Mouse (Mus musculus) layer of hippocampus, adult 8-10 months (tissue): ENCODE measurements around the gene Sap30bp. TPM values are rescaled to one million over a fixed set of nuclear protein-coding genes. Genes with fewer than 3 reads are reported as not detected.

Experiments
- total RNA-seq, 4 experiments: library from RNA; stranded (reverse); gene quantifications; 2 replicates each; pipeline ENCODE4 v1.2.4; 2022

The Sap30bp gene
- total RNA-seq, 4 experiments from 2014 or later: 39.7 to 60.3 (median 44.3) TPM

Other genes with a start within 250 kb of the Sap30bp start
- 100 to 1,000 TPM; 179 to 220 (median 196) TPM for gene Grb2, start 224.7 kb upstream of the Sap30bp start, total RNA-seq
- gene Tmem94, start 167.8 kb upstream of the Sap30bp start, total RNA-seq: 10 to 100 TPM; 49.7 to 64.2 (median 52.3) TPM
- gene Caskin2, start 119.6 kb upstream of the Sap30bp start, total RNA-seq: 10 to 100 TPM; 17.1 to 21.7 (median 20.0) TPM
- gene Tsen54, start 118.6 kb upstream of the Sap30bp start, total RNA-seq: 10 to 100 TPM; 12.5 to 18.7 (median 16.9) TPM
- 1 to 10 TPM; 1.6 to 4.2 (median 2.4) TPM for gene Llgl2, start 109.2 kb upstream of the Sap30bp start, total RNA-seq
- 1 to 10 TPM in 1 of 4 experiments, under 1 TPM in 3; 0.11 to 1.2 (median 0.56) TPM for gene Myo15b, start 74.9 kb upstream of the Sap30bp start, total RNA-seq
- under 1 TPM; 0.57 to 0.96 (median 0.66) TPM for gene Smim5, start 33.3 kb upstream of the Sap30bp start, total RNA-seq
- not detected for gene Smim6, start 21.3 kb upstream of the Sap30bp start, total RNA-seq
- gene Recql5, start 195 bp downstream of the Sap30bp start, total RNA-seq: 10 to 100 TPM; 27.4 to 32.5 (median 30.3) TPM
- 10 to 100 TPM in 3 of 4 experiments, 1 to 10 TPM in 1; 6.7 to 13.0 (median 11.3) TPM for gene Itgb4, start 41.4 kb downstream of the Sap30bp start, total RNA-seq
- 10 to 100 TPM; 11.6 to 20.7 (median 16.1) TPM for gene Galk1, start 79.4 kb downstream of the Sap30bp start, total RNA-seq
- gene H3f3b, start 94.7 kb downstream of the Sap30bp start, total RNA-seq: 100 to 1,000 TPM; 243 to 308 (median 280) TPM
- gene Unk, start 97.0 kb downstream of the Sap30bp start, total RNA-seq: 10 to 100 TPM; 26.3 to 31.6 (median 28.2) TPM
- 1 to 10 TPM; 1.5 to 3.6 (median 2.3) TPM for gene Unc13d, start 144.7 kb downstream of the Sap30bp start, total RNA-seq
- gene Wbp2, start 153.7 kb downstream of the Sap30bp start, total RNA-seq: 100 to 1,000 TPM; 387 to 440 (median 429) TPM
- 10 to 100 TPM in 1 of 4 experiments, 1 to 10 TPM in 3; 5.0 to 13.0 (median 8.2) TPM for gene Trim47, start 193.9 kb downstream of the Sap30bp start, total RNA-seq
- 1 to 10 TPM; 7.2 to 10.0 (median 7.9) TPM for gene Trim65, start 197.8 kb downstream of the Sap30bp start, total RNA-seq
- gene Mrpl38, start 205.6 kb downstream of the Sap30bp start, total RNA-seq: 10 to 100 TPM; 56.1 to 66.6 (median 62.8) TPM
- gene Fbf1, start 234.9 kb downstream of the Sap30bp start, total RNA-seq: 100 to 1,000 TPM in 1 of 4 experiments, 10 to 100 TPM in 3; 73.7 to 111 (median 92.3) TPM